Mouse (Mus musculus) embryonic facial prominence, embryonic 14.5 days (tissue): ENCODE data around the gene Ogdhl. TPM values are rescaled to one million over a fixed set of nuclear protein-coding genes. Genes with fewer than 3 reads are reported as not detected.

Source experiments
- ATAC-seq: fragments of 200-750 bp; cut with Nextera tagmentation; 2 replicates; pipeline ENCODE4 v1.8.0; 2017; ENCODE audit warnings: low read depth, moderate number of reproducible peaks, moderate TSS enrichment
- DNase-seq: peaks from one replicate; pipeline ENCODE4 v3.0.0-alpha.2; 2015; ENCODE audit warnings: low spot score
- H3K27ac ChIP-seq: fragments of 300-500 bp; sonication (generic); replicated peaks from 2 replicates; pipeline ENCODE4 v1.5.1; 2014; ENCODE audit warnings: low read depth, mild to moderate bottlenecking, low read length, moderate library complexity
- H3K27me3 ChIP-seq: fragments of 300-500 bp; sonication (generic); replicated peaks from 2 replicates; pipeline ENCODE4 v1.6.1; 2014; ENCODE audit warnings: low read length; ENCODE audit not compliant: control insufficient read depth, insufficient read depth
- H3K36me3 ChIP-seq: fragments of 300-500 bp; sonication (generic); 2 replicates; pipeline ENCODE4 v1.6.1; 2014; ENCODE audit warnings: low read length, mixed read lengths; ENCODE audit not compliant: control insufficient read depth, insufficient read depth
- H3K4me1 ChIP-seq: fragments of 300-500 bp; sonication (generic); 2 replicates; pipeline ENCODE4 v1.6.1; 2014; ENCODE audit warnings: antibody characterized with exemption, low read length; ENCODE audit not compliant: control insufficient read depth, insufficient read depth
- H3K4me2 ChIP-seq: fragments of 300-500 bp; sonication (generic); 2 replicates; pipeline ENCODE4 v1.6.1; 2014; ENCODE audit warnings: low read depth, mild to moderate bottlenecking, low read length, moderate library complexity, mixed read lengths
- H3K4me3 ChIP-seq: fragments of 300-500 bp; sonication (generic); 2 replicates; pipeline ENCODE4 v1.5.1; 2014; ENCODE audit warnings: low read depth, mild to moderate bottlenecking, low read length
- H3K9ac ChIP-seq: fragments of 300-500 bp; sonication (generic); 2 replicates; pipeline ENCODE4 v1.6.1; 2014; ENCODE audit warnings: low read depth, mild to moderate bottlenecking, low read length, moderate library complexity, mixed read lengths
- H3K9me3 ChIP-seq: fragments of 300-500 bp; sonication (generic); 2 replicates; pipeline ENCODE4 v1.6.1; 2016; ENCODE audit warnings: low read length; ENCODE audit not compliant: control insufficient read depth
- WGBS: fragments of 180-500 bp; shearing (Covaris S2); extraction: QIAGEN DNeasy Blood & Tissue Kit; methylation state at CpG from one replicate; pipeline ENCODE4 v1.1.7; 2014; 5-methylcytosine and 5-hydroxymethylcytosine counted together
- polyA plus RNA-seq: library from polyadenylated mRNA; unstranded; fragments of >200 nt; fragmentation: Nextera tagmentation; extraction: Ambion mirVana; gene quantifications from 2 replicates; pipeline ENCODE4 v1.2.1, GENCODE M21; 2014

Gene Ogdhl
- polyA plus RNA-seq, 1 experiment from 2014 or later, result 9.5 TPM

DNA sequence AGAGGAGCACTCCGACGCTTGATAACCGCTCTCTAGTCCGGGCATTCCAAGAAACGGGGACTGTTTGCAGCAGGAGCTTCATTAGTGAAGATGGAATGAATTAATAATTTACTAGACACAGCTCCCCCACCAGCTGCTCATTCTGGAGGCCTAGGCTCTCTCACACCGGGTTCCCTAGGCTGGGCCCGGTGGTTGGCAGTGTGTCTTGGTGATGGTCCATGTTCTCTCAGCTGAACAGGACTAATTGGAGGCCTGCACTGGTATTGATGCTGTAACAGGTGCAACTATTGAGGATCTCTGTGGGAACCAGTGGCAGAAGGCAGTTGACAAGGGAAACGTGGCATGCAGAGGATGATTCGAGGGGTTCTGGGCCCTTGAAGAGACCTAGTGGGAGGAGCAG, 5.5 kb downstream of the Ogdhl start:
- Histone ChIP-seq H3K4me1 (peaks cover 2% of the 10 kb centered on the region; the same call in 1 of the 2 replicates), H3K9me3 (no peaks in the 10 kb centered on the region), H3K4me2 (no peak overlapping the region), H3K36me3 (no peaks in the 10 kb centered on the region), H3K27me3 (no peaks in the 10 kb centered on the region), H3K9ac (no peak overlapping the region), H3K27ac (no peak overlapping the region), H3K4me3 (no peak overlapping the region)
- ATAC-seq, result no peak
- 90% methylated on average over 9 of the region's 9 CpGs for WGBS
- no peak for DNase-seq

DNA sequence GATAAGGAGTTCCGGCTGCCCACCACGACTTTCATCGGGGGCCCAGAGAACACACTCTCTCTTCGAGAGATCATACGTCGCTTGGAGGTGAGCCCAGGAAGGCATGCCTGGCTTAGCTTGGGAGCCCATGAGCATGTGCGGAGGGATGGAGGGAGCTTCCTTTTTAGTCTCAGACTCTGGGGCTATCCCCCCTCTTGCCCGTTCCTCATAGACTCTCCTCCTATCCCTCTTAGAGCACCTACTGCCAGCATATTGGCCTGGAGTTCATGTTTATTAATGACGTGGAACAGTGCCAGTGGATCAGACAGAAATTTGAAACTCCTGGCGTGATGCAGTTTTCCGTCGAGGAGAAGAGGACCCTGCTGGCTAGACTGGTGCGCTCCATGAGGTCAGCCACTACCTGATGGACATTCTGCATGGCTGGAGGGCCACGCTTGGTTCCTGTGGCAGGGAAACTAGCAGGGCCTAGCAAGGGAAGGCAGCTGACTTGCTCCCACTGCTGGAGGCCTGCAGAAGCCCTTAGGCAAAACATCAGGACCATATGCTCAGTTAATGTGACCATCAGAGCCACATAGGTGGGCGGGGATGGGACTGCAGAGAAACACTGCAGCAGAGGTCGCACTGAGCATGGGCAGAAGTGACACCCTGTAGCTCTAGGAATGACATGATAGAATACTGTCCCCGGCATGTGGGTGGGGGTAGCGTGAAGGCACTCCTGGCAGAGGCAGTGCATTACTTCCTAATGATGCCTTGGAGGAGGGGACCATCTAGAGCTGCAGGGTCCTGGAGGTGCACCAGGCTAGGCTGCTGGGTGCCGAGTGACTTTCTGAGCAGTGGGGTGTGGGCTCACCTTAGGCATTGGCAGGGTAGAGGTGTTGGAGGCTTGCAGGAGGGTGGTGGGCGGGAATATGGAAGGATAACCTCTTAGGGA, 11.0 kb downstream of the Ogdhl start:
- 77% methylated on average over 20 of the region's 20 CpGs for WGBS
- no peak overlapping the region for H3K4me2 ChIP-seq
- no peaks in the 10 kb centered on the region for H3K9me3 ChIP-seq
- no peak overlapping the region for H3K27ac ChIP-seq
- H3K4me3 ChIP-seq, result no peak overlapping the region
- H3K9ac ChIP-seq, result no peak overlapping the region
- DNase-seq, result peak; percentile 10
- no peaks in the 10 kb centered on the region for H3K4me1 ChIP-seq
- no peaks in the 10 kb centered on the region for H3K27me3 ChIP-seq
- H3K36me3 ChIP-seq, result peaks cover 10% of the 10 kb centered on the region
- no peak for ATAC-seq

DNA sequence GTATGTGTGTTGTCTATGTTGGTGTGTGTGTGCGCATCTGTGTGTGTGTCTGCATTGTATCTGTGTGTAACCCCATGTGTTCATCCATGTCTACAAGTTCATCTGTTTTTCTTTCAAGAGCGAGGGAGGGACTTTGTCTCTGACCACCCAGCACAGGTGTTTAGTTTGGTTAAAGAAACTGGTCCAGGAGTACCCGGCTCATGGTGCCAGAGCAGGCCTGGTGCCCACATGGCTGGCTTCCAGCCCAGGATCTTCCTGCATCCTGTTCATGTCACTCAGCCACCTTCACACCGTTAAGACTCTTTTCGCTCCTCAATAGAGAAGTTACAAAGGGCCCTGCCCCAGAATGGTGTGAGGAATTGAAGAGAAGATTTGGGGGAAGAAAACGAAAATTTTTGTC, 14.2 kb downstream of the Ogdhl start:
- peaks cover 35% of the 10 kb centered on the region for H3K36me3 ChIP-seq

DNA sequence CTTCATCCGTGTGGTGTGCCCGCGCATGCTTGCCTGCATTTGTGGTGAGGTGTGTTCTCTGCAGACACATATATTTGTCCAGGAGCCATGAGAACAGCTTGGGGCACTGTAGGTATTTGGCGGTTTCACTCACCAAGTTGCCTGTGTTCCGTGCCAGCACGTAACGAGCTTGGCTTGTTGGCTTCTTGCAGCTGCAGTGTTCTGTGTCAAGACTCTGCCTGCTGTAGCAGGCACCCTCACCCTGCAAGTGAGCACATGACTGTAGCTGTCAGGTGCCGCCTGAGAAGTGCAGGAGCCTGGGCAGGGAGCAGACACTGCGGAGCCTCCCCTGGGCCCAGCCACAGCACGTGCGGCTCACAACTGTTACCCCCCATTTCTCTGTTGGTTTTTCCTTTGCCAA, 14.7 kb downstream of the Ogdhl start:
- Histone ChIP-seq H3K27me3 (no peaks in the 10 kb centered on the region), H3K4me1 (no peaks in the 10 kb centered on the region), H3K36me3 (peaks cover 38% of the 10 kb centered on the region), H3K9ac (no peak overlapping the region), H3K4me3 (no peak overlapping the region), H3K9me3 (no peaks in the 10 kb centered on the region), H3K4me2 (no peak overlapping the region), H3K27ac (no peak overlapping the region)
- 71% methylated on average over 11 of the region's 11 CpGs for WGBS
- DNase-seq (peak; percentile 70), ATAC-seq (peak; percentile 79)

More for the DNA sequence above, 14.2 kb downstream of the Ogdhl start:
- Histone ChIP-seq H3K4me3 (no peak overlapping the region), H3K9ac (no peak overlapping the region), H3K27ac (no peak overlapping the region), H3K27me3 (no peaks in the 10 kb centered on the region), H3K9me3 (no peaks in the 10 kb centered on the region), H3K4me2 (no peak overlapping the region), H3K4me1 (no peaks in the 10 kb centered on the region)
- DNase-seq (no peak), ATAC-seq (no peak)
- WGBS, result 75% methylated on average over 6 of the region's 6 CpGs

DNA sequence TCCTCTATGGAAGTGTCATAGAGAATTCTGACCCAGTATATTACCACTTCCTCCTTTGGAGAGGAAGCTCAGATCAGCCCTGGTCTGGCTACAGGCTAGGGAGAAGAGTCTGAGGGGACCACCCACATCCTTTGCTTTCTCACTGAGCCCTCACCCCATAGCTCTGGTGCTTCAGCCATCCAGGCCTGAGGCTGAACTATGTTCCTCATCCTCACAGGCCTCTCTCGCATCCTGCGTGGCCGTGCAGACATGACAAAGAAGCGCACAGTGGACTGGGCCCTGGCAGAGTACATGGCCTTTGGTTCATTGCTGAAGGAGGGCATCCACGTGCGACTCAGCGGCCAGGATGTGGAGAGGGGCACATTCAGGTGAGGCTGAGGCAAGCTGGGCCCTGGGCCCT, 20.0 kb downstream of the Ogdhl start:
- WGBS, result 88% methylated on average over 7 of the region's 7 CpGs
- H3K4me2 ChIP-seq, result no peak overlapping the region
- ATAC-seq (no peak), DNase-seq (no peak)
- no peaks in the 10 kb centered on the region for H3K9me3 ChIP-seq
- H3K27ac ChIP-seq, result no peak overlapping the region
- H3K4me3 ChIP-seq, result no peak overlapping the region
- no peak overlapping the region for H3K9ac ChIP-seq
- H3K4me1 ChIP-seq, result no peaks in the 10 kb centered on the region
- no peaks in the 10 kb centered on the region for H3K27me3 ChIP-seq
- peaks cover 40% of the 10 kb centered on the region for H3K36me3 ChIP-seq

DNA sequence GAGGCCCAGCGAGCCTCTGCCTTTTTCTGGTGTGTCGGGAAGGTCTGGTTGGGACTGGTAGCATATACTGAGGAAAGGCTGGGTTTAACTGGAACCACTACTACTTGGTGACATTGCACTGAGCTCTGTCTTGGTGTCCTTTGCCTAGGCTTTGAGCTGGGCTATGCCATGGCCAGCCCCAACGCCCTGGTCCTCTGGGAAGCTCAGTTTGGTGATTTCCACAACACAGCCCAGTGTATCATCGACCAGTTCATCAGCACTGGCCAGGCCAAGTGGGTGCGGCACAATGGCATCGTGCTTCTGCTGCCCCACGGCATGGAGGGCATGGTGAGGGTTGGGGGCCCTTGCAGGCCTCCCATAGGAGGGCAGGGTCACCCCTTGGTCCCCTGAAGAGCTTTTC, 22.4 kb downstream of the Ogdhl start:
- Histone ChIP-seq H3K4me2 (no peak overlapping the region), H3K9me3 (no peaks in the 10 kb centered on the region), H3K27ac (no peak overlapping the region), H3K4me1 (no peaks in the 10 kb centered on the region), H3K4me3 (no peak overlapping the region), H3K36me3 (peaks cover 37% of the 10 kb centered on the region), H3K27me3 (no peaks in the 10 kb centered on the region), H3K9ac (no peak overlapping the region)
- ATAC-seq, result no peak
- WGBS, result 87% methylated on average over 7 of the region's 7 CpGs
- no peak for DNase-seq

DNA sequence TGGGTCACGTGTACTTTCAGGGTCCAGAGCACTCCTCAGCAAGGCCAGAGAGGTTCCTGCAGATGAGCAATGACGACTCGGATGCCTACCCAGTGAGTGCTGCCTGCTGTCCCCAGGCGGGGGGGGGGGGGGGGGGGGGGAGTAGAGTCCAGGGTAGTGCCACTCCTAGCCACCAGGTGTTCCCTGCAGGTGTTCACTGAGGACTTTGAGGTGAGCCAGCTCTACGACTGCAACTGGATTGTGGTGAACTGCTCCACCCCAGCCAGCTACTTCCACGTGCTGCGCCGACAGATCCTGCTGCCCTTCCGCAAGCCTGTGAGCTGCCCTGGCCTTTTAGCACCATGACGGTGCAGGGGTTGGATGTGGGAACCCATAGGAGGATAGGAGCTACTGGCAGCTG, 22.9 kb downstream of the Ogdhl start:
- 80% methylated on average over 7 of the region's 10 CpGs for WGBS
- Histone ChIP-seq H3K27ac (no peak overlapping the region), H3K4me1 (no peaks in the 10 kb centered on the region), H3K27me3 (no peaks in the 10 kb centered on the region), H3K4me2 (no peak overlapping the region), H3K9ac (no peak overlapping the region), H3K36me3 (peaks cover 34% of the 10 kb centered on the region; the same call in 1 of the 2 replicates), H3K9me3 (no peaks in the 10 kb centered on the region), H3K4me3 (no peak overlapping the region)
- ATAC-seq (no peak), DNase-seq (no peak)

DNA sequence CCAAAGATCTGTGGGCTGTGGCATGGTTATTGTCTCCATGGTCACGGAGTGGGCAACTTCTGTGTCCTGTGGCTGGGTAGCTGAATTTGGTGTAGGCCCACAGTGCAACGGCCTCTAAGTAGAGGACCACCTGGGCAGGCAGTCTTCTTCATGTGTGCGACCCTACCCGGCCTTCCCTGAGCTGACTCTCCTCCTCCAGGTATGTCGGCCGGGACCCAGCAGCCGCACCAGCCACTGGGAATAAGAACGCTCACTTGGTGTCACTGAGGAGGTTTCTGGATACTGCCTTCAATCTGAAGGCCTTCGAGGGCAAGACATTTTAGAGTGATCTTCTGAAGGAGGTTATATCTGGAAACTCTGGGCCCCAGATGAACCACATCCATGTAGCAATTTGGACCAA, 25.5 kb downstream of the Ogdhl start:
- no peak for ATAC-seq
- no peaks in the 10 kb centered on the region for H3K4me1 ChIP-seq
- DNase-seq, result no peak
- 95% methylated on average over 9 of the region's 9 CpGs for WGBS
- H3K4me3 ChIP-seq, result no peak overlapping the region
- no peaks in the 10 kb centered on the region for H3K9me3 ChIP-seq
- H3K9ac ChIP-seq, result no peak overlapping the region
- no peak overlapping the region for H3K27ac ChIP-seq
- H3K36me3 ChIP-seq, result peaks cover 17% of the 10 kb centered on the region; the same call in 1 of the 2 replicates
- H3K27me3 ChIP-seq, result no peaks in the 10 kb centered on the region
- H3K4me2 ChIP-seq, result no peak overlapping the region
